Mouse (Mus musculus) cortical plate, adult 2 months (tissue): ENCODE results near the gene Bean1.

ENCODE experiments used
- CTCF ChIP-seq: fragments of 200-500 bp; IDR thresholded peaks from 2 replicates; pipeline ENCODE4 v1.5.1; 2011; ENCODE audit warnings: mild to moderate bottlenecking, control low read depth, low read length; ENCODE audit not compliant: insufficient read depth; ENCODE audit errors: extremely low read depth
- POLR2A ChIP-seq: fragments of 200-500 bp; IDR thresholded peaks from 2 replicates; pipeline ENCODE4 v1.6.1; 2011; ENCODE audit warnings: mild to moderate bottlenecking, low read length, control low read depth; ENCODE audit not compliant: insufficient read depth; ENCODE audit errors: extremely low read depth

DNA sequence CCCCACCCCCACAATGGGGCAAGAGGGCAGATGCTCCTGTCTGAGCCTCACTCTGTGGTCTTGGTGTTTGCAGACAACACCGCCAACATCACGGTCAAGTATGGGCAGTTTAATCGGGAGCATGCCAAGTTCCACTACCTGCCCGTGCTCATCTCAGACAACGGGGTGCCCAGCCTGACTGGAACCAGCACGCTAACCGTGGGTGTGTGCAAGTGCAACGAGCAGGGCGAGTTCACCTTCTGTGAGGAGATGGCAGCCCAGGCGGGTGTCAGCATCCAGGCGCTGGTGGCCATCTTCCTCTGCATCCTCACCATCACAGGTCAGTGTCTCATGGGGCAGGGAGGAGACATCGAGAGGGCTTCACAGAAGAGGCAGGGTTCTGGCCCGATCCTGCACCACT is 29.6 kb upstream of the Bean1 start:
- TF ChIP-seq CTCF (no peak), POLR2A (no peak)
